Mouse (Mus musculus): Measurements from ENCODE around the gene Ahrr. TPM values are rescaled to one million over a fixed set of nuclear protein-coding genes. Genes with fewer than 3 reads are reported as not detected.

Ahrr gene
- 1 to 10 TPM in 2 of 4 experiments, under 1 TPM in 2; 0.82 to 2.5 (median 1.4) TPM for total RNA-seq (2022)

GRCm38 (mm10) chr13:74292167-74292566 is at the start of gene Ahrr:
TSS of gene Ahrr (minus strand) at chr13:74292331.
- DNase-seq (ENCODE audit: low spot score): peak; percentile 13

GRCm38 (mm10) chr13:74341036-74341435 is 48.9 kb upstream of the Ahrr start:
- DNase-seq (ENCODE audit: low spot score): no peak

DNA sequence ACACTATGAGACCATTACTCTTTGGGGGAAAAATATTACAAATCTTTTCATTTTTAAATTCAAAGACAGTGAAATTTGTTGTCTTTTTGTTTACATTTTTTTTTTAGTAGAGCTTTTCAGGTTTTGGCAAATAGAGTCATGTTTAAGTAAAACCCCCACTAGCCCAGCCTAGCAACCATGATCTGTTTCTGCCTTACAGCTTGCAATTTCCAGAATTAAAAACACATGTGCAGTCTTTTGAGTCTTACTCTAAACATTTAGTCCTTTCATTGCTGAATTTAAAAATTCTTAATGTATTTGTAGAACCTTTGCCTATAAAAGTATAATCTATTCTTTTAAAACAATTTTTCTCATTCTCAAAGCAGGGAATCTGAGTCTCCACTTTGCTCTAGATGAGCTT is 37.2 kb upstream of the Ahrr start:
- no peak for DNase-seq (ENCODE audit: low spot score)

DNA sequence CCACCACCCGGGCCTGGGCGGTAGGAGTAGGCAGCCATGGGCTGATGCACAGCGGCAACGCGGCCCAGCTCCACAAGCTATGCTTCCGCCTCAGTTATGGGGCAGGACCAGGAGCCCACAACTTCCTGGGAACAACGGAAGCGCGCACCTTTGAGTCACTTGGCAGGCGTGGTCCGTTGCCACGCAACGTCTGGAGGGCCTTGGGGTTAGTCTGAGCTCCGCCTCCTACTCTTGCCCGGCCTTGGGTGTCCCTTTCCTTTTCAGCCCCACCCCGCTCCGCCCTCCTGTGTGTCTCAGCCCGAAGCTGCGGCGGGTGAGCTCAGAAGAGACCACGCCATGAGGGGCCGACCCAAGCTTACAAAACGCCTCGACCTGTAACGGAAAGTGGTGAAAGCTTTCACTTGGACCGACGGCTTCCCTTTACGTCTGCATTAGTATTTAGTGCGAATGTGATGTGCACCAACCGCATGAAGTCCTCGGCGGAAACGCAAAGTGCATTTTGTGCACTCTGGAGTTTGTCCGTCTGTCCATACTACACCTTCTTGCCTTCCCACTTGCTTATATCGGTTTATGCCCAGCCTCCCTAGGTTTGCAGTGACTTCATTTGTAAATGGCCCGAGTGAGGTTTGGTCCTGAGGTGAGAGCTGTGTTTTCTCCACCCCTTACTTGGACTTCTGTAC is 25.2 kb upstream of the Ahrr start, which contains the start of gene Pdcd6:
Gene Pdcd6, minus strand, starts transcription at position 411 of the 680 bp plus-strand sequence.
- DNase-seq (ENCODE audit: low spot score): peak; percentile 94

DNA sequence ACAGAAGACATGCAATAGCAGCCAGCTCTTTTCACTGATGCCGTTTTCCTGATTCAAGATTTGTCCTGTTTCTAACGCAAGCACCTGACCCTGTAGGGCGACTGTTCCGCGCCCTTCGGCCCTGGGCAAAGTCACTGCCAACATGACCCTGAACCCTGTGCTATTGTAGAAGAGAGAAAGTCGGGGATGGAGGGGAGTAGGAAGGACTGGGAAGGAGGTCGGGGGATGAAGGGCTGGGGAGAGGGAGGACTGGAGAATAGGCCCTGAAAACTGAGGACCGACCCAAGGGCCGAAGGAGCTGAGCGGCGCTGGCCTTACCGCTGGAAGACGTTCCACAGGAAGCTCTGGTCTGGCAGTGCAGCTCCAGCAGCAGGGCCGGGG is 24.6 kb upstream of the Ahrr start:
- DNase-seq (ENCODE audit: low spot score): no peak

DNA sequence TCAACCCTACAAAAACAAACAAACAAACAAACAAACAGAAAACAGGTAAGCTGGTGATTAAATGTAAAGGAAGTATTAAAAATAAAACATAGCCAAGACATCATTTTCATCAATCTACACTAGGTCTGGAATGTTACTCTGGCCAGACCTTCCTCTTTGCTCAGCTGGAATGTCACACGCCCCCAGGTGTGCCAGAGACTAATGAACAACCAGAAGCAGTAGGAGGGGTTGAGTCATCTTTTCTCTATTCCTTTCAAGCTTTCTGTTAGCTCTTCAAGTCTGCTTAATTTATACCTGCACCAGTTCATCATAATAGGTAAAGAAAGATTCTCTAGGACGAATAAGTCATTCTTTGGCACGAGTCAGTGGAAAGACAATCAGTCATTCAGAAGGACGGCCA is 24.3 kb upstream of the Ahrr start:
- no peak for DNase-seq (ENCODE audit: low spot score)

- no peak for DNase-seq (ENCODE audit: low spot score)
Observed at GRCm38 (mm10) chr13:74314616-74315015, 22.5 kb upstream of the Ahrr start.

DNA sequence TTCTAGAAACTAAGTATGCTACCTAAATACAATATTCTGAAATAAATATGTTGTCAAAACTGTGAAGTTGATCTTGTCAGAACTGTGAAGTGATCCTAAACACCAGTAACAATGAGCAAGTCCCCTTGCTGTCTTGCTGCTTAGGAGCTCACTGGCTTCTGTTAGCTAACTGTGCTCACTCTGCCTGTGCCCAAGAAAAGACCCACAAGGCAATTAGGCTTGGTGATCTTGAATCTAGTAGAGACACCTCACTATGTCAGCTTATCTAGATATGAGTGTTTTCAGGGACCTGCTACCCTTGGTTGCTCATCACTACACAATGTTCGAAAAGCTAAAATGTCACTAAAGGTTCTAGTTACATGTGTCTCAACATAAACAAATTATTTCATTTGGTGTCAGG is 13.6 kb upstream of the Ahrr start:
- DNase-seq (ENCODE audit: low spot score): no peak

DNA sequence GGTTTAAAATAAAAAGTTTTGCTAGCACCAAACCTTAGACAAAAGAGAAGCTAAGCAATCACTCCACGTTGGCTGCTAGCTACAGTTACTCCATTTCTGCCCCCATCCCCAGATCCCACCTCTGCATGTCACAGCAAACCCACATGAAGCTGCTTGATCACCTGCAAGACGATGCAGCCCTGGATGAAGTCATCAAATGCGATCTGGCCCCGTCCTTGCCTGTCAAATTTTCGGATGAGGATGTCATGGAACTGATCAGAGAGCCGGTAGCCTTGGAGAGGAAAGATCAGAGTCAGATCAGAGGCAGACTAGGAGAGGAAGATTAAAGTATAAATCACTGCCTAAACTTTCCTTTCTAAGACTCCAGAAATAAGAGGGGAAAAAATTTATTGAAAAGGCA is 13.2 kb upstream of the Ahrr start:
- DNase-seq (ENCODE audit: low spot score): no peak

GRCm38 (mm10) chr13:74302050-74303037 is 10.2 kb upstream of the Ahrr start:
- no peak for DNase-seq (ENCODE audit: low spot score)

- no peak for DNase-seq (ENCODE audit: low spot score)
Observed at GRCm38 (mm10) chr13:74301607-74301984, 9.5 kb upstream of the Ahrr start.

- DNase-seq (ENCODE audit: low spot score): peak; percentile 66
Observed at GRCm38 (mm10) chr13:74300925-74301606, 8.9 kb upstream of the Ahrr start.

- DNase-seq (ENCODE audit: low spot score): no peak
Observed at GRCm38 (mm10) chr13:74296376-74296775, 4.2 kb upstream of the Ahrr start.

DNA sequence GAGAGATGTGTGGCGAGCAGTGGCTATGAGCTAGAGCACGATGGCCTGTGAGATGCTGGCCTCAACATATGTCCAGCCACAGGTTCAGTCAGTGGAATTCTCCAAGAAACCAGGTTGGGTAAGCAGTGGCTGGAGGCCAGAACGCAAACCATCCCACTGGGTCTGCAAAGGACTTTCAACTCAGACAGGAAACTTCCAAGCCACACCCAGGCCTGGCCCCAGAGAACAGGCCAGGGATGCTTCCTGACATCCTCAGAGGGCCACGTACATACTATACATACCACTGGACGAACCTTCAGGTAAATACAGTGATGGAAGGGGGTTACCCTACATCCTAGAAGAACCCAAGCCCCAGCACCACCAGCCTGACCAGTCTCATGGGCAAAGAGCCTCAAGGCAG is 2.5 kb downstream of the Ahrr start:
- DNase-seq (ENCODE audit: low spot score): no peak

DNA sequence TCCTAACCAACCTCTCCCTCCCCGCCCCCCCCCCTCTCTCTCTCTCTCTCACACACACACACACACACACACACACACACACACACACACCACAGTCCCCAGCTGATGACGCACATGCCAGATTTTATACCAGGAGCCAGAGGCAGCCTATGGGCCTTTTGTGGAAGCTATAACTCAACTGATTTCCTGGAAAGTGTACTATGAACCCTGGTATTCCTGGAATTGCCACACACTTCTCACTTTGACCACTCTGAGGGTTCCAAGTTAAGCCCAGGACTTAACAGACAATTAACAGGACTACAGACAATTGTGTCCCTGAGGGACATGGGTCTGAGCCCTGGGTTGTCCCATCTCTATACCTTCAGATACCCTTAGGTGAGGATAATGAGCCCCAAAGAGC is 9.8 kb downstream of the Ahrr start:
- no peak for DNase-seq (ENCODE audit: low spot score)

- no peak for DNase-seq (ENCODE audit: low spot score)
Observed at GRCm38 (mm10) chr13:74275726-74276125, 16.4 kb downstream of the Ahrr start.

- peak; percentile 9 for DNase-seq (ENCODE audit: low spot score)
Observed at GRCm38 (mm10) chr13:74260231-74260992, 31.7 kb downstream of the Ahrr start.

DNA sequence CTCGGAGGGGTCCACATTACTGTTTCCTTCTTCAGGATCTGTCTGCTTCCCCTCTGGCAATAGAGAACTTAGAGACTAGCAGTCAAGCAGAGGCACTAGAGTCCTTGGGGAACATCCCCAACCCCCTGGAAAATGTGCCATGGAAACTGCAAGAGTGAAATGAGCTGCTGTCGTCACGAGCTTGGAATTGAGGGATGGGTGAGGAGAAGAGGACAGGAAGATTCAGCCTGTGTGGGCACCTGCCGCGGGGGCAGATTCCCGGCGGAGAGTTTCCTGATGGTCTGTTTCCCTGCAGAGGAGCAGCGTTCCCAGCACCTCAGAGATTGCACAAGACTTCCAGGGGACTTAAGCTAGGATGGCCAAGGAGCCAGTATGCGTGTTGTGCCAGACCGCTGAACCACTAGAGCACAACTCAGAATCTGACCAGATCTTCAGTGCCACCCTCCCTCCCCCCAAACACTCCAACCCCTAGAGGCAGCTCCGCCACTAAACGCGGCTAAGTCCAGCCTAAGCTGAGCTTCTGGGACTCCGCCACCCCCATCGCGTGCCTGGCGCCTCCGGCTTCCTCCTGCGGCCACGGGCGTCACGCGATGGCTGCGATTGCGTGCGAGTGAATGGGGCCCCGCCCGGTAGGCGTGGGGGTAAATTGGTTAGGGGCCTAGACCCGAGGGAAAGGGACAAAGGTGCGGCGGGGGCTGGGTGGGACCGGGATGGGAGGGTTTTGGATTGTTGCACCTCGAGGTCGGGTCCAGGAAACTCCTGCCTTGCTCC is 32.5 kb downstream of the Ahrr start:
- peak; percentile 50 for DNase-seq (ENCODE audit: low spot score)

DNA sequence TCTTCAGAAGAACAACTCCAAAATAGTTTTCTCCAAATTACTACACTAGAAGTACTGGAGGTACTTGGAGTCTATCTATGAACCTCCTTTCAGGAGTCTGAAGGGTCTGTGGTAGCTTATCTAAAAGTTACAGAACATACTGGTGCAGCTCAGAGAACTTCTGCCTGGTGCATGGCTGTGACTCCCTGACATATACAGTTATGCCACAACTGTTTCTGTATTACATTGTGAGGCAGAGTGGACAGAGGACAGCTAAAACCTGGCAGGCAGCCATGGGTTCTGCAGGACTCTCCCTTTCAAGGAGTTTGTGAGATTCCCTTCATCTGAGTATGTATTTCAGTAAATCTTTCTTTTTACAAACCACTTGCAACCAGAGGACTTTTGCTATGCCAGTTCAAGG is 45.6 kb downstream of the Ahrr start:
- DNase-seq (ENCODE audit: low spot score): no peak

- no peak for DNase-seq (ENCODE audit: low spot score)
Observed at GRCm38 (mm10) chr13:74245899-74246231, 46.3 kb downstream of the Ahrr start.
